In the genomic region with DNA sequence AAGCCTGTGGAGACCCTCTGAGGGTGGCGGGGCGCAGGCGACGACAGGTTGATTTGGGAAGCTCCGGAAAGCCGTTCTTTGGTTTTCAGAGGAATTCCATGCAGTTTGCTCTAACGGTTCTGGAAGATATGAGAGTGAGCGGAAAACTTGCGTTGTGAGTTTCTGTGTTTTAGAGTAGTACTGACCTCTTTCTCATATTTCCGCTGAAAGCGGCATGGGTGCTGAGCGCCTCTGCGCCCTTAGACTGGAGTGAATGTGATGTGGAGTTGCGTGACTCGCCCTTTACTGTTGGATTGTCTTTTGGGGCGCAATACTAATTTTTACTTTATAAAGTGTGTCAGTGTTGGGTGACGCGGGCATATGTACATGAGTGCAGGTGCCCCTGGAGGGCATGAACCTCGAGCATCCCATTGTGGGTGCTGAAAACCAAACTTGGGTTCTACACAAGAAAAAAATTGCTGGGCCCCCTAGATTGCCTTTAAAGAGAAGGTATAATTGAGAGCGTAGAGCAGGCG, we compare ENCODE assay signal across 8 mouse cellular contexts. TPM values are rescaled to one million over a fixed set of nuclear protein-coding genes. Genes with fewer than 3 reads are reported as not detected.
A peak's percentile ranks its signal among the peaks of the same experiment; 100 is the strongest.
DNase-seq lines count a peak whose midpoint lies in the region; ATAC-seq and TF ChIP-seq lines count a peak whose summit lies in the region.

No protein-coding gene starts in this region.

- peak overlapping the region; percentile 96 for H3K27ac ChIP-seq in heart, embryonic 15.5 days
- peak overlapping the region; percentile 94 for H3K27ac ChIP-seq in heart, embryonic 16.5 days (ENCODE audit: low read length)
- H3K27ac ChIP-seq in liver, embryonic 15.5 days (replicated peaks) = peak overlapping the region; percentile 98
- H3K27ac ChIP-seq in stomach, postnatal 0 days (replicated peaks) = peak overlapping the region; percentile 4; the same call in 1 of the 2 replicates

- no peak for DNase-seq in heart, adult 18-20 months
- DNase-seq in Patski (ENCODE audit: low read depth, low spot score) = no peak
- DNase-seq in stomach, postnatal 0 days (ENCODE audit: low spot score) = peak; percentile 17
- no peak for DNase-seq in cerebellum, postnatal 4 days (ENCODE audit: low spot score in 2 of 2)
- no peak for DNase-seq in ovary, adult 18-20 months (ENCODE audit: low spot score)

- H3K4me3 ChIP-seq in heart, embryonic 15.5 days = peak overlapping the region; percentile 93
- H3K4me3 ChIP-seq in heart, embryonic 16.5 days (ENCODE audit: low read length) = peak overlapping the region; percentile 99
- H3K4me3 ChIP-seq in liver, embryonic 15.5 days (replicated peaks) = peak overlapping the region; percentile 100
- peak overlapping the region; percentile 99 for H3K4me3 ChIP-seq in stomach, postnatal 0 days (ENCODE audit: low read depth, low read length)

- in situ Hi-C loops in Patski (cut with MboI; ENCODE audit: low pct_unique_long_range_greater_than_20kb) = loop anchor here (5.0 kb wide), 1 partner anchor 36 kb away; the partner anchor contains the start of gene Trim59

- TF ChIP-seq EP300 in stomach, postnatal 0 days (optimal IDR thresholded peaks at IDR 0.05) = no peak

- no peaks in the 10 kb centered on the region for H3K27me3 ChIP-seq in heart, embryonic 15.5 days
- no peaks in the 10 kb centered on the region for H3K27me3 ChIP-seq in Patski
- H3K27me3 ChIP-seq in heart, embryonic 16.5 days (ENCODE audit: control insufficient read depth, insufficient read depth, low read length) = no peaks in the 10 kb centered on the region
- no peaks in the 10 kb centered on the region for H3K27me3 ChIP-seq in liver, embryonic 15.5 days
- H3K27me3 ChIP-seq in stomach, postnatal 0 days (ENCODE audit: control insufficient read depth, insufficient read depth, low read length) = no peaks in the 10 kb centered on the region

- no peaks in the 10 kb centered on the region for H3K36me3 ChIP-seq in heart, embryonic 15.5 days
- H3K36me3 ChIP-seq in heart, embryonic 16.5 days (ENCODE audit: control insufficient read depth, insufficient read depth) = no peaks in the 10 kb centered on the region
- H3K36me3 ChIP-seq in liver, embryonic 15.5 days (replicated peaks) = peaks cover 24% of the 10 kb centered on the region
- H3K36me3 ChIP-seq in stomach, postnatal 0 days (ENCODE audit: control insufficient read depth, insufficient read depth, low read length) = no peaks in the 10 kb centered on the region

- peak overlapping the region; percentile 82 for H3K4me2 ChIP-seq in heart, embryonic 15.5 days
- peak overlapping the region; percentile 86 for H3K4me2 ChIP-seq in heart, embryonic 16.5 days (ENCODE audit: low read depth, low read length)
- H3K4me2 ChIP-seq in liver, embryonic 15.5 days = peak overlapping the region; percentile 77
- peak overlapping the region; percentile 78 for H3K4me2 ChIP-seq in stomach, postnatal 0 days (replicated peaks; ENCODE audit: low read depth)

- 2% methylated on average over 21 of the region's 21 CpGs for WGBS in heart, embryonic 15.5 days
- 1% methylated on average over 21 of the region's 21 CpGs for WGBS in heart, embryonic 16.5 days
- WGBS in liver, embryonic 15.5 days (ENCODE audit: insufficient replicate concordance) = 3% methylated on average over 21 of the region's 21 CpGs
- WGBS in stomach, postnatal 0 days = 4% methylated on average over 21 of the region's 21 CpGs

- peak overlapping the region; percentile 91 for H3K9ac ChIP-seq in heart, embryonic 15.5 days
- peak overlapping the region; percentile 93 for H3K9ac ChIP-seq in heart, embryonic 16.5 days (ENCODE audit: low read length)
- H3K9ac ChIP-seq in liver, embryonic 15.5 days = peak overlapping the region; percentile 97
- peak overlapping the region; percentile 88 for H3K9ac ChIP-seq in stomach, postnatal 0 days (ENCODE audit: low read length)

- H3K9me3 ChIP-seq in heart, embryonic 15.5 days (replicated peaks) = no peaks in the 10 kb centered on the region
- no peaks in the 10 kb centered on the region for H3K9me3 ChIP-seq in heart, embryonic 16.5 days (replicated peaks; ENCODE audit: control insufficient read depth, low read length)
- H3K9me3 ChIP-seq in liver, embryonic 15.5 days (replicated peaks) = no peaks in the 10 kb centered on the region
- H3K9me3 ChIP-seq in stomach, postnatal 0 days (ENCODE audit: control insufficient read depth, low read length) = no peaks in the 10 kb centered on the region

- POLR2A ChIA-PET in Patski (lab: Charles Lee) = interaction anchor here (0.6 to 5.1 kb wide), 5 partner anchors 16 to 41 kb away, joined by 3 to 43 read pairs (median 4); partner anchors contain the start of gene Trim59

- no peak for TF ChIP-seq CTCF in Patski (IDR thresholded peaks at IDR 0.05)
- no peak for TF ChIP-seq CTCF in stomach, postnatal 0 days (IDR thresholded peaks at IDR 0.05; ENCODE audit: low read depth)

- no peak for ATAC-seq in heart, embryonic 15.5 days (replicated peaks; ENCODE audit: insufficient number of reproducible peaks, insufficient read depth, low FRiP score, low read depth)
- ATAC-seq in Patski = peak; percentile 1
- ATAC-seq in heart, embryonic 16.5 days (replicated peaks; ENCODE audit: extremely low read depth, insufficient read depth, low FRiP score) = no peak
- ATAC-seq in liver, embryonic 15.5 days (ENCODE audit: insufficient read depth) = no peak
- ATAC-seq in stomach, postnatal 0 days (ENCODE audit: low FRiP score, low TSS enrichment) = no peak

- H3K4me1 ChIP-seq in heart, embryonic 15.5 days (replicated peaks) = peaks cover 15% of the 10 kb centered on the region
- H3K4me1 ChIP-seq in heart, embryonic 16.5 days (ENCODE audit: control insufficient read depth, insufficient read depth, low read length) = peaks cover 11% of the 10 kb centered on the region
- H3K4me1 ChIP-seq in liver, embryonic 15.5 days (replicated peaks) = peaks cover 32% of the 10 kb centered on the region
- H3K4me1 ChIP-seq in stomach, postnatal 0 days (replicated peaks; ENCODE audit: control insufficient read depth, insufficient read depth) = no peaks in the 10 kb centered on the region

- CTCF ChIA-PET in Patski (lab: Charles Lee) = interaction anchor here (0.9 to 3.5 kb wide), 7 partner anchors 11 to 57 kb away, joined by 3 to 11 read pairs (median 5); no protein-coding TSS in a partner anchor

RNA-seq across cellular contexts. Expression of gene Smc4, which starts 1.8 kb away (rescaled TPM):
- polyA plus RNA-seq in heart, embryonic 15.5 days (2015; fragmentation: Nextera tagmentation; extraction: Ambion mirVana) = 147 and 160 TPM in 2 replicates
- 10 to 100 TPM in 1 of 2 experiments, 1 to 10 TPM in 1; 9.7 to 13.3 TPM for total RNA-seq in heart, adult 18-20 months (2021)
- 127 TPM for polyA plus RNA-seq in Patski (2021)
- polyA plus RNA-seq in heart, embryonic 16.5 days (2015; fragmentation: Nextera tagmentation; extraction: Ambion mirVana) = 154 and 180 TPM in 2 replicates
- polyA plus RNA-seq in liver, embryonic 15.5 days (2015; fragmentation: Nextera tagmentation; extraction: Ambion mirVana) = 131 and 146 TPM in 2 replicates
- polyA plus RNA-seq in stomach, postnatal 0 days (2015; fragmentation: Nextera tagmentation; extraction: Ambion mirVana) = 47.7 and 56.4 TPM in 2 replicates

RNA-seq across cellular contexts. Expression of gene Ift80, which starts 1.9 kb away (rescaled TPM):
- 8.4 and 10.0 TPM in 2 replicates for polyA plus RNA-seq in heart, embryonic 15.5 days (2015; fragmentation: Nextera tagmentation; extraction: Ambion mirVana)
- total RNA-seq in heart, adult 18-20 months (2021) = 1 to 10 TPM; 4.0 to 5.3 TPM
- polyA plus RNA-seq in Patski (2021) = 96.4 TPM
- 9.5 and 13.4 TPM in 2 replicates for polyA plus RNA-seq in heart, embryonic 16.5 days (2015; fragmentation: Nextera tagmentation; extraction: Ambion mirVana)
- 5.6 and 6.0 TPM in 2 replicates for polyA plus RNA-seq in liver, embryonic 15.5 days (2015; fragmentation: Nextera tagmentation; extraction: Ambion mirVana)
- 2.2 TPM in 2 replicates for polyA plus RNA-seq in stomach, postnatal 0 days (2015; fragmentation: Nextera tagmentation; extraction: Ambion mirVana)

RNA-seq across cellular contexts. Expression of gene Trim59, which starts 38.3 kb away (rescaled TPM):
- 62.9 and 67.1 TPM in 2 replicates for polyA plus RNA-seq in heart, embryonic 15.5 days (2015; fragmentation: Nextera tagmentation; extraction: Ambion mirVana)
- 1 to 10 TPM; 1.4 to 1.7 TPM for total RNA-seq in heart, adult 18-20 months (2021)
- 54.5 TPM for polyA plus RNA-seq in Patski (2021)
- 61.8 and 69.6 TPM in 2 replicates for polyA plus RNA-seq in heart, embryonic 16.5 days (2015; fragmentation: Nextera tagmentation; extraction: Ambion mirVana)
- polyA plus RNA-seq in liver, embryonic 15.5 days (2015; fragmentation: Nextera tagmentation; extraction: Ambion mirVana) = 143 and 145 TPM in 2 replicates
- 17.6 and 24.4 TPM in 2 replicates for polyA plus RNA-seq in stomach, postnatal 0 days (2015; fragmentation: Nextera tagmentation; extraction: Ambion mirVana)

Comparison
In these comparisons a context has a peak if more than half of its experiments do, and no peak if none do; other contexts are left out.
1. H3K27ac ChIP-seq: peak in every context shown above with its lines; median percentile 98 in liver, embryonic 15.5 days; 96 in heart, embryonic 15.5 days; 94 in heart, embryonic 16.5 days; 4 in stomach, postnatal 0 days.